Mouse (Mus musculus): Measurements from ENCODE around the gene Vmn1r115.
"Not testable (repeated sequence)": the region's sequence is repeated elsewhere in the genome, so short reads cannot be mapped to it uniquely, and the experiment has no call there.

The Vmn1r115 gene

DNA sequence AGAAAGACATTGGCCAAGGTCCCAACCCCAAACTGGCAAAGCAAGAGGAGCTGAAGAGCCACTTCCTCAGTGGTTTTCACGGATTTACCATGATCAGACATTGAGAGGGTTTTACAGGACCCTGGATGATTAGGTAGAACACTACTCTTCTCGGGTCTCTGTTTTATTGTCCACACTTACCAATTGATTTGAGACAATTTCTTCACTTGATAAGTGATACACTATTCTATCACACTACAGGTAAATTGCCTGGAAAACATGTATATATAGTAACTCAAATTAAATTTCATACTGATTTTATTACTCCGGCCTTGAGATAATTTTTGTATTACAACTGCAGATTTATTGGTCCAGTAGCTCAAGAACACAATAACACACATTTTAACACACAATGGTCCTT lies at the start of gene Vmn1r115:
Gene Vmn1r115, minus strand, starts transcription at position 101 of the 400 bp plus-strand sequence.
- DNase-seq (ENCODE audit: low read depth, low spot score): not testable (repeated sequence)

DNA sequence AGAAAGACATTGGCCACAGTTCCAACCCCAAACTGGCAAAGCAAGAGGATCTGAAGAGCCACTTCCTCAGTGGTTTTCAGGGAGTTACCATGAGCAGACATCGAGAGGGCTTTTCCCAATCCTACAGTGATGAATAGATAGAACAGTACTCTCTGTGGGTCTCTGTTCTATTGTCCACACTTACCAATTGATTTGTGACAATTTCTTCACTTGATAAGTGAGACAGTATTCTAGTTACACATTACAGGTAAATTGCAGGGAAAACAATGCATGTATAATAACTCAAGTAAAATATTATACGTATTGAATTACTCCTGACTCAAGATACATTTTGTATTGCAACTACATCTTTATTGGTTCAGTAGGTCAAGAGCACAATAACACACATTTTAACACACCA lies 39.2 kb upstream of the Vmn1r115 start, which contains the start of gene Vmn1r117:
Gene Vmn1r117, minus strand, starts transcription at position 101 of the 400 bp plus-strand sequence.
- not testable (repeated sequence) for DNase-seq (ENCODE audit: low read depth, low spot score)

DNA sequence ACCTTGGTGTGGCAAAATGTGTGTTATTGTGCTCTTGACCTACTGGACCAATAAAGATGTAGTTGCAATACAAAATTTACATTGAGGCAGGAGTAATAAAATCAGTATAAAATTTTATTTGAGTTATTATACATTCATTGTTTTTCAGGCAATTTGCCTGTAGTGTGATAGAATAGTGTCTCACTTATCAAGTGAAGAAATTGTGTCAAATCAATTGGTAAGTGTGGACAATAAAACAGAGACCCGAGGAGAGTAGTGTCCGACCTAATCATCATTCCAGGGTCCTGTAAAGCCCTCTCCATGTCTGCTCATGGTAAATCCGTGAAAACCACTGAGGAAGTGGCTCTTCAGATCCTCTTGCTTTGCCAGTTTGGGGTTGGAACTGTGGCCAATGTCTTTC lies 27.2 kb upstream of the Vmn1r115 start, which contains the start of gene Vmn1r116:
Gene Vmn1r116, plus strand, starts transcription at position 301 of the 400 bp plus-strand sequence.
- not testable (repeated sequence) for DNase-seq (ENCODE audit: low read depth, low spot score)

DNA sequence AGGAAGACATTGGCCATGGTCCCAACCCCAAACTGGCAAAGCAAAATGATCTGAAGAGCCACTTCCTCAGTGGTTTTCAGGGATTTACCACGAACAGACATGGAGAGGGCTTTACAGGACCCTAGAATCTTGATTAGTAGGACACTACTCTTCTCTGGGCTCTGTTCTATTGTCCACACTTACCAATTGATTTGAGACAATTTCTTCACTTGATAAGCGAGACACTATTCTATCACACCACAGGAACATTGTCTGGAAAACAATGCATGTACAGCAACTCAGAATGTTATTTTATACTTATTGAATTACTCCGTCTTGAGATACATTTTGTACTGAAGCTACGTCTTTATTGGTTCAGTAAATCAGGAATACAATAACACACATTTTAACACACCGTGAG lies 32.7 kb downstream of the Vmn1r115 start, which contains the start of gene Vmn1r114:
Gene Vmn1r114, minus strand, starts transcription at position 101 of the 400 bp plus-strand sequence.
- DNase-seq (ENCODE audit: low read depth, low spot score): not testable (repeated sequence)
